ENCODE assay signal across 31 mouse cellular contexts in the genomic region with DNA sequence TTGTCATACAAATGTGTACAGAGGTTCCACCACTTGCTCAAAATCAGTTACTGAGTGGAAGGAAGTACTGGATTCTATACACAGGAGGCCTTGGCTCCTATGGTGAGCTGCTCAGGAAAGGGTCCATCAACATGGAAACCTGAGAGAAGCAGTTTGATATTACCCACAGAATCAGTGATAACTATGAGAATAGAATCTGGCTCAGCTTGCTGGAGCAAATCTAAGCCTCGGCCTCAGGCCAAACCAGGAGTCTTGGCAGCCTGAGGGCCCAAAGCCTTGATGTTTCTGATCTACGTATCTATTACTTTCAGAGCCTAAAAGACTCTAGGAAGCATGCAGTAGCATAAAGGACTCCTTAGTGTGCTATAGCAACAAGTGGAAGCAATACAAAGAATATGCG.
"Had no signal": no experiment of that assay in that cellular context is flagged by ENCODE, and none has a peak within 500 bp of the region (broad histone marks: within the 10 kb centered on the region; RNA-seq: fewer than 3 reads in every experiment).

No protein-coding gene starts in this region.

- H3K4me1 ChIP-seq: liver, embryonic 12.5 days; liver, embryonic 13.5 days; liver, embryonic 15.5 days; lung, embryonic 15.5 days; megakaryocyte, embryonic 14.5 days; midbrain, embryonic 12.5 days; midbrain, embryonic 15.5 days; neural tube, embryonic 12.5 days; neural tube, embryonic 13.5 days had no signal

- H3K9me3 ChIP-seq: limb, embryonic 10.5 days; limb, embryonic 12.5 days; limb, embryonic 13.5 days; limb, embryonic 15.5 days; liver, embryonic 12.5 days; liver, embryonic 13.5 days; liver, embryonic 15.5 days; lung, embryonic 15.5 days; midbrain, embryonic 10.5 days; midbrain, embryonic 12.5 days; midbrain, embryonic 15.5 days; neural tube, embryonic 12.5 days; neural tube, embryonic 13.5 days had no signal

- H3K4me3 ChIP-seq: limb, embryonic 10.5 days; limb, embryonic 12.5 days; limb, embryonic 13.5 days; limb, embryonic 15.5 days; liver, embryonic 12.5 days; liver, embryonic 13.5 days; liver, embryonic 15.5 days; lung, embryonic 15.5 days; megakaryocyte, embryonic 14.5 days; midbrain, embryonic 10.5 days; midbrain, embryonic 12.5 days; midbrain, embryonic 15.5 days; myocyte; neural tube, embryonic 12.5 days; neural tube, embryonic 13.5 days had no signal

- H3K9ac ChIP-seq: limb, embryonic 12.5 days; limb, embryonic 13.5 days; limb, embryonic 15.5 days; liver, embryonic 12.5 days; liver, embryonic 13.5 days; liver, embryonic 14.5 days; liver, embryonic 15.5 days; liver, postnatal 0 days; lung, embryonic 14.5 days; lung, embryonic 15.5 days; midbrain, embryonic 12.5 days; midbrain, embryonic 15.5 days; neural tube, embryonic 12.5 days; neural tube, embryonic 13.5 days had no signal

- H3K27ac ChIP-seq: limb, embryonic 10.5 days; limb, embryonic 12.5 days; limb, embryonic 13.5 days; limb, embryonic 15.5 days; liver, embryonic 12.5 days; liver, embryonic 13.5 days; liver, embryonic 14.5 days; liver, embryonic 15.5 days; lung, embryonic 15.5 days; macrophage; midbrain, embryonic 10.5 days; midbrain, embryonic 12.5 days; midbrain, embryonic 15.5 days; neural tube, embryonic 12.5 days; neural tube, embryonic 13.5 days had no signal

- DNase-seq: left cerebral cortex, postnatal 4 days; liver; liver, embryonic 13.5 days; liver, postnatal 0 days; lung, adult 18-20 months; lung, adult 2 months; lung, embryonic 14.5 days; lung, postnatal 10 days; lung, postnatal 14 days; lung, postnatal 36 days; lung, postnatal 4 days; midbrain, embryonic 14.5 days had no signal

- H3K27me3 ChIP-seq: limb, embryonic 12.5 days; limb, embryonic 13.5 days; limb, embryonic 15.5 days; liver, embryonic 12.5 days; liver, embryonic 13.5 days; liver, embryonic 15.5 days; lung, embryonic 15.5 days; megakaryocyte, embryonic 14.5 days; midbrain, embryonic 12.5 days; midbrain, embryonic 15.5 days; neural tube, embryonic 12.5 days; neural tube, embryonic 13.5 days had no signal

- ATAC-seq: liver, embryonic 12.5 days; liver, postnatal 0 days; lung, postnatal 0 days; midbrain, embryonic 15.5 days; midbrain, embryonic 16.5 days had no signal

- H3K4me2 ChIP-seq: limb, embryonic 12.5 days; limb, embryonic 13.5 days; limb, embryonic 15.5 days; liver, embryonic 11.5 days; liver, embryonic 12.5 days; liver, embryonic 13.5 days; liver, embryonic 15.5 days; lung, embryonic 14.5 days; lung, embryonic 15.5 days; midbrain, embryonic 12.5 days; midbrain, embryonic 15.5 days; neural tube, embryonic 12.5 days; neural tube, embryonic 13.5 days had no signal

- H3K36me3 ChIP-seq: limb, embryonic 15.5 days; liver, embryonic 12.5 days; liver, embryonic 13.5 days; liver, embryonic 15.5 days; lung, embryonic 15.5 days; midbrain, embryonic 10.5 days; midbrain, embryonic 12.5 days; midbrain, embryonic 15.5 days; neural tube, embryonic 12.5 days; neural tube, embryonic 13.5 days had no signal
